Mouse (Mus musculus) common myeloid progenitor, adult 5-6 weeks (primary cell): ENCODE results near the gene Dnajc11. TPM values are rescaled to one million over a fixed set of nuclear protein-coding genes. Genes with fewer than 3 reads are reported as not detected.
A peak's percentile ranks its signal among the peaks of the same experiment; 100 is the strongest.

Experiments
- ATAC-seq: replicated peaks from 2 replicates; pipeline ENCODE4 v1.8.0; 2016; ENCODE audit warnings: low read depth, mild to moderate bottlenecking, moderate TSS enrichment, inconsistent platforms; ENCODE audit not compliant: poor library complexity, severe bottlenecking
- total RNA-seq: library from RNA; stranded (forward); fragments of 200-1000, 187-1606 nt; gene quantifications from 2 replicates; pipeline ENCODE4 v1.2.3, GENCODE M21; 2017

Gene Dnajc11
- total RNA-seq, result 63.7 and 65.2 TPM in 2 replicates

DNA sequence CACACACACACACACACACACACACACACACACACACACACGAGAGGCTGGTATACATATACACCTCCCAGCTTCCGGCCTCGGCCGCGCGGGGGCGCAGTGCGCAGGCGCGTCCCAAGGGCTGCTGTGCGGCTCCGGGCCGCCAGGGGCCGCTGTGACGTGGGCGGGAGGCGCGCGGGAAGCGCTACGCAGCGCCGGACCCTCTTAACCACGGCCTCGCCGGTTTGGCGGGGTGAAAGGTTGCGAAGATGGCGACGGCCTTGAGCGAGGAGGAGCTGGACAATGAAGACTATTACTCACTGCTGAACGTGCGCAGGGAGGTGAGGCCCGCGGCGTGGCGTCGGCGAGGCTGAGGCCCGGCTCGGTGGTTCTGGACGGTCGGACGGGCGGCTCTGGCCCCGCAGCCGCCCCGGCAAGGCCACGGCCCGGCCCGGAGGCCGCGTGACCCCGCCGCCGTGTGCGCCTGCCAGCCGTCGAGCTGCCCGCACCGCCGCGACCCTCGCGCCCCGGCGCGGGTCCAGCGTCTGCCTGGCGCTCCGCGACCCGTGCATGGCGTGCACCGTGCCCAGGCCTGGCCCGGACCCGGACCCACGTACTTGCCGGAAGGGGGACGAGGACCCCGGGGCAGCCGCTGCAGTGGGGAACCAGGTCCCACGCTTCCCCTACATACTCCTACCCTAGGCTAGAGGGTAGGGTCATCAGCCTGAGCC lies at the start of gene Dnajc11:
Gene Dnajc11 (plus strand): TSS at position 187 of the 710 bp plus-strand sequence.
- ATAC-seq, result peak; percentile 91

DNA sequence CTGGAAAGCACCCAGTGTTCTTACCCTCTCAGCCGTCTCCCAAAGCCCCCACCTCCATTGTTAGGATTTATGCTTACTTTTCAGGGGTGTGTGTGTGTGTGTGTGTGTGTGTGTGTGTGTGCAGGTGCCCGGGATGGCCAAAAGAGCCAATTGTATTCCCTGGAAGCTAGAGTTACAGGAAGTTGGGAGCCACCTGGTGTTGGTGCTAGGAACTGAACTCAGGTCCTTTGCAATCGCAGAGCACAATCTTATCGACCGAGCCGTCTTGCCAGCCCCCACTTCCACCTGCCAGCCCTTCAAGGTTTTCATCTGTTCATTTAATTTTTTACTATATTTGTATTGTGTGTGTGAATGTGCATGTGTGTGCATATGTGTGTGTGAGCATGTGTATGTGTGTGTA lies 40.2 kb upstream of the Dnajc11 start:
- ATAC-seq, result no peak

DNA sequence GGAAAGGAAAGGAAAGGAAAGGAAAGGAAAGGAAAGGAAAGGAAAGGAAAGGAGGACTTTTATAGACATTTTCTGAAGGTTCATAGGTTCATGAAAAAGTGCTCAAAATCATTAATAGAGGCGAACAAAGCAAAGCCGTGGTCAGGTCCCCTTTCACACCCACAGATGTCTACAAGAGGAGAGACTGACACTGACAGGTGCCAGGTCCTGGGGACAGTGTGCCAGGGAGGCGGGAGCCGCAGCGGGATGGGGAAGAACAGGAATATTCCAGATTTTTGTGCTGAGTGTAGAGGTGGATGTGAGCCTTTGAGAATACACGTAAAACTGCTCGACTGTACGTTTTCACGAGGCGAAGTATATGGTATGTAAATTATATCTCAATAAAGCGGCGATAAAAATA lies 38.6 kb upstream of the Dnajc11 start:
- ATAC-seq, result no peak

DNA sequence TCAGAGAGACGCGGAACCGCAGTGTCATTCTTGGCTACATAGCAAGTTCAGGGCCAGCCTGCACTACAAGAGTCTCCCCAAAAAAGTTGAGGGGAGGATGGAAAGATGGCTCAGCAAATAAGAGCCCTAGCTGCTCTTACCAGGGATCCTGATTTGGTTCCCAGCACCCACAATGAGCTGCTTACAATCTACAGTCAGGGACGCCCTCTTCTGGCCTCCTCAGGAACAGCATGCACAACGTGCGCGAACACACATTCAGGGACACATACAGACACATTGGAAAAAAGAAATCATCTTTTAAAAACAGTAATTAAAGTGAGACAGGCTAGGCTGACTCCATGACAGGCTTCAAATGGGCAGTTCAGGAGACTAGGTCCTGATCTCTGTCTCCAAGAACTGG lies 37.9 kb upstream of the Dnajc11 start:
- no peak for ATAC-seq

DNA sequence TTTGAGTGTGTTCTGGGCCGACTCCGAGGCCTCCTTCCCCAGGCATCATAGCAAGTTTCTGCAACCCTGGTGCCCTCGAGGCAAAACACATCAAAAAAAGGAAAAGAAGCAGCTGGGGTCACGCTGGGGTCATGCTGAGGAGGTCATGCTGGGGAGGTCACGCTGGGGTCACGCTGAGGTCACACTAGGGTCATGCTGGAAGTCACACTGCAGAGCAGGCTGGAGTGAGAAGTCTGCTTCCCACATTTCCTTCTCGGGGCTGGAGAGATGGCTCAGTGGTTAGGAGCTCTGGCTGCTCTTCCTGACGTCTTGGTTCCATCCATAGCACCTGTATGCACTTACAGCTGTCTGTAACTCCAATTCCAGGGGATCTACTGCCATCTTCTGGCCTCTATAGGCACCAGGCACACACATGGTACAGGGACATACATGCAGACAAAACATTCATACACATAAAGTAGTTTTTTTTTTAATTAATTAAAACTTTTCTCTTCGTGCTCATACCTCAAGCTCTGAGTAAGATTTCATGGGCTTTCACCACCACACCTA lies 36.3 kb upstream of the Dnajc11 start:
- no peak for ATAC-seq

DNA sequence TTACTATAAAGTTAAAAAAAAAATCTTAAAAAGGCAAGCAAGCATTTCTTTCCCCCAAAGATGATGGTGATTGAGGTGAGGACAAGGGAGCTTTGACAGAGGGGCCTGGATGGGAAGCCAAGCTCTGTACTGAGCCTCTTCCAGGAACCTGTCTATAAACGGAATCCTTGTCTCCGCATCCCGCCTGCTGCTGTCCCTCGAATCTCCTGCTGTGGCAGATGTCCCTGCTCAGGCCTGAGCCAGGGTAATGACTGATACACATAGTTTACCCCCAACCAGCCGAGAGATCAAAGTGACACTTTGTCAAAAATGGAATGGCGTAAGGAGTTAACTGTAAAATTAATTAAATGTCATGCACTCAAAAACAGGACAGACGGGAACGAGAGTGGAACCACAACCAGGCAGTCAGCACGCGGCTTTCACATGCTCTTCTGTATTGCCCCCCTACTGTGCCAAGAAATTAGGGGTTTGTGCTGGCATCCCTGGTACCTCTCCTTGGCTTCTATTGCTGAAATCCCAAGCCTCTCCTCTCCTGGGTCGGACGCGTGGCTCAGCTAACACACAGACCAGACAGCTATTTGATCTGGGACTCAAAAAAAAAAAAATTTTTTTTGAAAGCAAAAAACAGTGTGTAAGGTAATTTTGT lies 34.8 kb upstream of the Dnajc11 start:
- no peak for ATAC-seq

DNA sequence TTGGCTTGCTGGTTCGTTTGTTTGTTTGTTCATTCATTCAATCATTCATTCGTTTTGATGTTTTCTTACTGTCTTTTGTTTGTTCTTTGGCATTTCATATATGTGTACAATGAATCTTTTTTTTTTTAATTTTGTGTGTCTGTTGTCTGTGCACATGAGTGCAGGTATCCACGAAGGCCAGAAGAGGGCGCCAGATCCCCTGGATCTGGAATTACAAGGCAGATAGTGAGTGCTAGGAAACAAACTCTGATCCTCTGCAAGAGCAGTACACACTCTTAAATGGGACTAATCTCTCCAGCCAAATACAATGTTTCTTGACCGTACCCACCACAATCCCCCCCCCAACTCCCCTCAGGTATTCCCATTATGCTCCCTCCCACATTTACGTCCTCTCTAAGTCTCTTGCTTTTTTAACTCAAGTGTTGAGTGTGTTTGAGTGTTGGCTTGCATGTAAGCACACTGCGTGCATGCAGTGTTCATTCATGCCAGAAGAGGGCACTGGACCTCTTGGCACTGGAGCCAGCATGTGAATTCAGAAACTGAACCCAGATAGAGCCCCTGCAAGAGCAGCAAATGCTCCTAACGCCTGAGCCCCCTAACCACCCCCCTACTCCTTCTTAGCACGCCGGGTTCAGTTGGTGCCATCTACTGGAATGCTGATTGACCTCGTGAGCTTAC lies 33.6 kb upstream of the Dnajc11 start:
- ATAC-seq, result no peak

DNA sequence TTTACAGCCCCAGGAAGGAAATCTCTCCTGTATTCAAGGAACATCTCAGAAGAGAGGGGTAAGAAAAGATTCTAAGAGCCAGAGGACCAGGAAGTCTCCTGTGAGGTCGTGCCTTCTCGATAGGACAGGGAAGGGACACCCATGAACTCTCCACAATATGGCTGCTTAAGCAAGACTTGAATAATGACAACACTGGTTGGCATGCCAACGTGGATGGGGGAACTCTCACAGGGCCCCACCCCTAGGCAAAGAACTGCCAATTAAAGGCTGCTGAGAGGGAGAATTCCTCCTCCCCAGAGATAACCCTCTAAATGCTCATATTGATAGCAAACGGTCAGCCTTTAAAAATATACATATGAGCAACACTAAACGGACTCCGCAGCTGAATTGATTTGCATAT lies 32.8 kb upstream of the Dnajc11 start:
- no peak for ATAC-seq

DNA sequence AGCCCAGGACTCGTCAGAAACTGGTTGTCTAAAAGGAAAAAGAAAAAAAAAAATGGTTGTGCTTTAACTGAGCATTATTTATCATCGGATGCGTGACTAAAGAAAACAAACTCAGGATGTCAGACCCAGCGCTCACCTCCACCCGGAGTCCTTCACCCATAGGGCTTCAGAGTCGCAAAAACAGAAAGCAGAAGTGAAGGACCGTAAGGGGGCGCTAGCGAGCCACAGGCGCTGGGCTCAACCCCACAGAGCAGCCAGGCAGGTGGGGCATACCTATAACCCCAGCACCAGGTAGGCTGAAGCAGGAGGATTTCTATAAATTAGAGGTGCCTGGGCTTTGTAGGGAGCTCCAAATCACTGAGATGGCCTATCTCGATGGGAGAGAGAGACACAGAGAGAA lies 32.1 kb upstream of the Dnajc11 start:
- ATAC-seq, result no peak

DNA sequence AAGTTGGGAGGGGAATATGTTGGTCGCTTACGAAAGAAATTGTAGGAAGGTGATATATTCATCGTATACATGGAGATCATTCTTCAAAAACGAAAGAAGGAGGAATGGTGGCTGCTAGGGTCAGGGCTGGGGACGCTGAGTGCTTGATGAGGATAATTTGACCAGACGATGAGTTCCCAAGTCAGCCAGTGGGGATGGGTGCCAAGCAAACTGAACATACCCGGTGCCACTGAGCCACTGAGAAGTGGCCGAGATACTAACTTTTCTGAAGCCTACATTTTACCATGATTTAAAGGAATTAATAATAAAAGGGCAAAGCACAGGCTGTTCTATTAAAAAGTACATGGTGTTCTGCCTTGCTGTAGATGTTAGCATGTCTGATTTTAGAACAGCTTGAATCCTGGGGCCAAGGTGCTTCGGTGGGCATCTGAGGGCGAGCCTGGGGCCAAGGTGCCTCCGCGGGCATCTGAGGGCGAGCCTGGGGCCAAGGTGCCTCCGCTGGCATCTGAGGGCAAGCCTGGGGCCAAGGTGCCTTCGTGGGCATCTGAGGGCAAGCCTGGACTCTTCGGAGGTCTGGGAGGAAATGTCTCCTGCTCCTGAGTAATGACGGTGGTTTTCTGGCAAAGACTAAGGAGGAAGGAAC lies 31.3 kb upstream of the Dnajc11 start:
- no peak for ATAC-seq

DNA sequence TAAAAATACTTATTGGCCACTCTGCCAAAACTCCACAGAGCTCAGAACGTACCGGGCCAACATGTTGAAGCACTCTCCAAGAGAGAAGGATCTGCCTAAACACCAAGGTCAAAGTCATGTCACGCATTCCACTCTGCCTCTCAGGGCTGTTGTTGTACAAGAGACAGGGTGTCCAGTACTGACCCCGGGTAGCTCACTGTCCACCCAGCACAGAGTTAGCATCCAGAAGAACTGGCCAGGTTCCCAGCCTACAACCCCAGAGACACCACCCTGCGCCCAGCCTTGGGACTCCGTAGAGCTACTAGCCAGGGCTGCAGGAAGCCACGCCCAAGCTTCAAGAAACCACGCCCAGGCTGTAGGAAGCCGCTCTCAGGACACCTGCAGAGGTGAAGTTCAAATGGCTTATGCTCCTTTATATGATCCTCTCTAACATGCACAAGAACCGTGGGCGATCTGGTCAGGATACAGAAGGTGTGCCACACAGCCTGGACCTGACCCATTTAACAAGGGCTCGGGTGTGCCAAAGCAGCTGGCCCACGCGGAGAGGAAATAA lies 30.7 kb upstream of the Dnajc11 start:
- ATAC-seq, result no peak

DNA sequence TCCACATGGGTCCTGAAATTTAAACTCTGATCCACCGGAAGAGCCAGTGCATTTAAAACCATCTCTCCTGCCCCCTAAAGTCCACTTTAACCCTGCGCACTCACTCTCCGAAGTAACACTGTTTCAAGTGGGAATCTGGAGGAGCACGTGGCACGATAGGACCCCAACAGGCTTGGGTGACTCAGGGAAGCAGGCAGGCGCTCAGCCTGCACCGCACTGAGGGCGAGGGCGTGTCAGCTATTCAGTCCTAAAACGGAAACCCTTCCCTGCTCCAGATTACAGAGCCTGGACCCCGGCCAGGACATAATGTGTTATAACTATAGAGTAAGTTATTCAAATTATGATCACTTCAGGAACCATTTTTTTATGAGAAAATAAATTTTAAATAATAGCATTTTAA lies 29.4 kb upstream of the Dnajc11 start:
- no peak for ATAC-seq

DNA sequence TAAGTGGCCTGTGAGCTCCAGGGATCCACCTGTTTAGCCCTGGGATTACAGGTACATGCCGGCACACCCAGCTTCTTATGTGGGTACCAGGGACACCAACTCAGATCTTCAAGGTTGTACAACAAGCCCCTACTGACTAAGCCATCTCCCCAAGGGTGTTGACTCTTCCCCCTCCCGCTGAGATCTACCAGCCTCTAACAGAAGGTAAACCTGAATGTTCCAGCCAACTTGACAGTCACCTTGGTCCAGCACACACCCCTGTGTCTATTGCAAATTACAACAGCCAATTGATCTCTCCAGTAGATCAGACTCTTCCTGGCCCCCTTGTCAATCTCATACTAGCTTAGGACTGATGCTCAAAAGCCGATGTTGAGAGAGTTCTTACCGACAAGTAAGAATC lies 27.9 kb upstream of the Dnajc11 start:
- no peak for ATAC-seq

DNA sequence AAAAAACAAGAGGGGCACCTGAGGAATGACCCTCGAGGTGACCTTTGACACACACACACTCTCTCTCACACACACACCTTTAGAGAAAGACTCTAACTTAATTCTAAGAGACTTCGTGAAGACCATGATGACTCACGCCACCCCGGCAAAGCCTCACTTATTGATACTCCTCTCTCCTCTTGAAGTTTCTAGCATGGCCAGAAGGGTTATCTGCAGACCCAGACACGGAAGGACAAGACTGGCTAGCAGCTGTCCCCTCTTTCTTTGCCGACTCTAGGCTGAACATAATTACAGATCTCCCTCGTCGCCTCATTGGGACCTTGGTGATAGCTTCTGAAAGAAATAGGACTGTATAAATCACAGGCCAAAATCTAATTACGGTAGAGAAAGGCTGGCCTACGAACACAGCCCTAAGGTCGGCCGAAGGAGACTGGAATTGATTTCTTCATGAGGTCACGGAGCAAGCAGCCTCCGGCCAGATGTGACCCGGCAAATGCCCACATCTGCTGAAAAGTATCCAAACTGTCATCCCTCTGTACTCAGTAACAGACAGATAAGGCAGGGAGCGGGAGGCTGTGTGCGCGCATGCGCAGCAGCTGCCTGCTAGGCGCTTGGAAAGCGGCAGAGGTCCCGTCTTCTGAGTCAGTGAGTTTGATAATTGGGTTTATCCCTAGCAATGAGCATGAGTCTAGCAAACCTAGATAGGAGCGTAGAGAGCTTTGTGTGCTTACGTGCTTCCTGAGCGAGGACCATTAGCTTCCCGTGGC lies 25.7 kb upstream of the Dnajc11 start:
- no peak for ATAC-seq

DNA sequence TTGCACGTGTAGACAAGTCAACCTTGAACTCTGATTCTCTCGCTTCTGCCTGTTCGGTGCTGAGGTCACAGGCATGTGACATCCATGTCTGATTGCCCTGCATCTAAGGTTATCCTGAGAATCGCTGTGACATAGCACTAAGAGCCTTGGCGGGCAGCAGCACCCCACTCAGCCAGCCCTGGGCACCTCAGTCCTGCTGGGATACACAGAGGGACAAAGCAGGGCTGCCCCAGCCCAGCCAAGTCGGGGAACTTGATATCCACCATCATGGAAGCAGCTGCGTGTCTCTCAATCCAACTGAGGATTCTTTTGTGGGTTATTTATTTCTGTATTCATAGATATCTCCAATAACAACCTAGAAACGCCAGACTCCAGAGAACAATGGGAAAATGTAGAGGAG lies 24.7 kb upstream of the Dnajc11 start:
- ATAC-seq, result no peak

DNA sequence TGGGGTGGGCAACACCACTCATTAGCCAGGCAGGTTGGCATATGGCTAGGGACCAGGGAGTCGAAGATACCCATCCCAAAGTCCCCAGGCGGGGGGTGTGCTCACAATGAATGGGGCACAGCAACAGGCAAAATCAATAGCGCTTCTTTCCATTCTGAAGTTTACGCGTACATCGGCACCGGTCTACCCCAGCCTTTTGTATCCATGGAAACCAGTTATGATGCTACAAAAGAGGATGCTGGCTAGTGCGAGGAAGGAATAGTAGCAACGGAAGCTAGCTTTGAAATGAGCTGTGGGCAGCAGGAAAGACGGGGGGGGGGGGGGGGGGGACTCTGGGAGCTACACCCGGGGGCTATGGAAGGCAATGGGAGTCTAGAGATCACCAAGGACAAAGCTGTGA lies 17.2 kb upstream of the Dnajc11 start:
- ATAC-seq, result no peak

DNA sequence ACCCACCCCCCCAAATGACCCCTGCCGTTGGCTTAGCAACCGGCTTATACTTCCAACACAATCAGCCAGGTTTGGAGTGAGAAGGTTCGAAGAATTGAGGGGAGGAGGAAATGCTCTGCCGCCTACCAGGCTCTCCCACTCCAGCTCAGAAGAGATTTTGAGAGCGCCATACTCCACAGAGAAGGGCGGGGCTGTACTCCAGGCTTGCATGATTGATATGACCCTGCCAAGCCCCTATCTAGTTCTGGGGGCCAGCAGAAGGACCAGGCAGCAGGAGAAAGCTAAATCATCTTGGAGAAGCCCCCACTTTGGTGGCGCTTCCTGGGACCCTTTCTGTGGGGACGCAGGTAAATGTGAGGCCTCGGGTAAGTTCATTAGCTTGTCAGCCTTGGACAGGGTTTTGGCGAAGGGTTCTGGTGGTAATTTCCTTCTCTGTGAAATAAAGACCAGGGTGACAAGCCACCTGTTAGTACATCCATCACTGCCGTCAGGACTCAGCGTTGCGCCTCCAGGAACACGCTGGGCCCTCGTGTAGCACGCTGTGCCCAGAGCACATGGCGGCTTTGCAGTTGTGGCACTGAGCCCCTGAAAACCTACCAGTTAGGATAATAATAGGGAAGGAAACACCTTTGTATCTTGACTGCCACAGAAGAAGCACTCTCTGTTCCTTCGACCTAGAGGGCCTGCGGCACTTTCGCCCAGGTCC lies 14.2 kb upstream of the Dnajc11 start:
- ATAC-seq, result no peak

DNA sequence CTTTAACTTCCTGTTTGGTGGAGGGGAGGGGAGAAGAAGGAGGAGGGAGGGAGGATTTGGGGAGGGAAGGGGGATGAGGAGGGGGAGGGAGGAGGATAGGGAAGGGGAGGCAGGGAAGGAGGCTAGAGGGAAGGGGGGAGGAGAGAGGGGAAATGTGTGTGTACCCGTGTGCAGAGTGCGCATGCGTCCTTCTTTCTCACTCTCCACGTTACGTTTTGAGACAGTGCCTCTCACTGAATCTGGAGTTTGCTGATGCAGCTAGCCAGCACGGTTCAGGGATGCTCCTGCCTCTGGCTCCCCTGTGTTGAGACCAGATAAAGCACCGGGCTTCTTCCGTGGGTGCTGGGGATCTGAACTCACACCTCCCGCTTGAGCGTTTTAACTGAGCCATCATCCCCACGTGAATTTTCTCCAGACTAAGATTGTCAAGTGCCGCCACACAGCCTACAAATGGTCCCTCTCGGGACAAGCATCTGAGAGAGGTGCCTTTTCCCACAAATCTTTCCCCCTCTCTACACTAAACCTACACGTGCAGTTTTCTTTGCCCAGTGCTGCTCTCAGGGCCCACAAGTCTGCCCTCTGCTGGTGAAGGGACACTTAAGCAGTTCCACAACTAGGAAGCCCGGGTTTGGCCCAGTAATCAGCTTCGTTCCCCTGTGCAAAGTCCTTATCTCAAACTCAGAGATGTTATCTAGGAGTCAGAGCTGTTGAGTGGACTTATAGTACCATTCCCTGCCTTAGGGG lies 13.4 kb upstream of the Dnajc11 start:
- ATAC-seq, result peak; percentile 83
